Mouse (Mus musculus) cerebellum, adult 2 months (tissue): ENCODE measurements at regions not wholly inside any gene's neighbourhood (a gene's known extent, or its start where the extent isn't known, plus 50 kb on each side); places are given as distances from the start of the nearest gene placed in this dataset.

Source experiments
- DNase-seq, 2 experiments: peaks; one replicate each; pipeline ENCODE4 v3.0.0; 2021
- H3K27ac ChIP-seq: fragments of 200-500 bp; 2 replicates; pipeline ENCODE4 v1.5.1; 2012; ENCODE audit warnings: low read length, control low read depth, inconsistent platforms; ENCODE audit not compliant: insufficient read depth
- H3K27me3 ChIP-seq: fragments of 200-500 bp; 2 replicates; pipeline ENCODE4 v1.6.1; 2012; ENCODE audit warnings: inconsistent platforms, mild to moderate bottlenecking, low read length, moderate library complexity; ENCODE audit not compliant: control insufficient read depth, insufficient read depth
- H3K4me1 ChIP-seq: fragments of 200-500 bp; 2 replicates; pipeline ENCODE4 v1.6.1; 2011; ENCODE audit warnings: low read length; ENCODE audit not compliant: control insufficient read depth, insufficient read depth
- H3K4me3 ChIP-seq: fragments of 200-500 bp; replicated peaks from 2 replicates; pipeline ENCODE3; 2011; ENCODE audit warnings: mild to moderate bottlenecking, low read depth, low read length, control low read depth; ENCODE audit not compliant: insufficient read depth
- CTCF ChIP-seq: fragments of 200-500 bp; IDR thresholded peaks from 2 replicates; pipeline ENCODE4 v1.5.1; 2011; ENCODE audit warnings: low read depth, mild to moderate bottlenecking, control low read depth, low read length, moderate library complexity, borderline replicate concordance; ENCODE audit not compliant: insufficient read depth
- POLR2A ChIP-seq: fragments of 200-500 bp; IDR thresholded peaks from 2 replicates; pipeline ENCODE4 v1.6.1; 2011; ENCODE audit warnings: low read length, control low read depth, borderline replicate concordance; ENCODE audit not compliant: insufficient read depth
- WGBS: fragments of 180-500 bp; shearing (Covaris S2); methylation state at CpG from one replicate; pipeline ENCODE4 v1.1.7; 2018; 5-methylcytosine and 5-hydroxymethylcytosine counted together

DNA sequence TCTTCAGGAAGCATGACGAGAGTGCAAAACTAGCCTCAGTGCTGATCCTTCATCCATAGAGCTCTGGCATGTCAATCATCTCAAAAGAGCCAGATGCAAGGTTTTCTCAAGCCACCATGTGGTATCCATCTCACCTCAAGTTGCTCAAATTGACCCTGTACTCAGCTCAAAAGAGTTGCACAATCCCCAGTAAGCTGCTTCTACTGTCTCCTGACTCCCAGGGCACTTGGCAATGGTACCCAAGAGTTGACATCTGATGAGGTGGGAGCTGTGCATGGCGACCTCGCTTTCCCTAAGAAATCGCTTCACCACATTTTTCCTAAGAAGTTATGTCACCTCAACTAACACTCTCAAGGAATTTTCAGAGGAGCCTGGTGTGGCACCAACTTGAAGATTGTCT lies 369.9 kb downstream of the Gm9195 start:
- no peak for TF ChIP-seq POLR2A
- no peak for TF ChIP-seq CTCF
- Histone ChIP-seq H3K4me3 (no peak overlapping the region), H3K4me1 (no peaks in the 10 kb centered on the region; the same call in 1 of the 2 replicates), H3K27ac (no peak overlapping the region), H3K27me3 (no peaks in the 10 kb centered on the region; the same call in 1 of the 2 replicates)
- WGBS: 94% methylated on average over 4 of the region's 4 CpGs
- no peak for DNase-seq

- Histone ChIP-seq H3K27ac (no peak overlapping the region), H3K27me3 (no peaks in the 10 kb centered on the region; the same call in 1 of the 2 replicates), H3K4me1 (no peaks in the 10 kb centered on the region; the same call in 1 of the 2 replicates), H3K4me3 (no peak overlapping the region)
- 18% methylated on average over 1 of the region's 1 CpGs for WGBS
- TF ChIP-seq CTCF (no peak), POLR2A (no peak)
- DNase-seq: no peak
These were observed 370.6 kb downstream of the Gm9195 start for GRCm38 (mm10) chr14:72121006-72121405.

- peak; percentile 59 to 81 for DNase-seq
- Histone ChIP-seq H3K4me3 (no peak overlapping the region), H3K4me1 (no peaks in the 10 kb centered on the region; the same call in 1 of the 2 replicates), H3K27ac (no peak overlapping the region), H3K27me3 (no peaks in the 10 kb centered on the region; the same call in 1 of the 2 replicates)
- TF ChIP-seq CTCF (no peak), POLR2A (no peak)
- 9% methylated on average over 4 of the region's 4 CpGs for WGBS
These were observed 374.8 kb downstream of the Gm9195 start for GRCm38 (mm10) chr14:72116842-72117241.

GRCm38 (mm10) chr14:72113377-72113993 lies 378.2 kb downstream of the Gm9195 start:
- no peak overlapping the region for H3K27ac ChIP-seq
- peaks cover 1% of the 10 kb centered on the region; the same call in 1 of the 2 replicates for H3K27me3 ChIP-seq
- 92% methylated on average over 8 of the region's 8 CpGs for WGBS
- TF ChIP-seq CTCF (no peak), POLR2A (no peak)
- no peaks in the 10 kb centered on the region; the same call in 1 of the 2 replicates for H3K4me1 ChIP-seq
- no peak overlapping the region for H3K4me3 ChIP-seq
- DNase-seq: no peak

GRCm38 (mm10) chr14:72110689-72111088 lies 380.9 kb downstream of the Gm9195 start:
- Histone ChIP-seq H3K4me1 (no peaks in the 10 kb centered on the region), H3K27me3 (peaks cover 1% of the 10 kb centered on the region; the same call in 1 of the 2 replicates), H3K27ac (no peak overlapping the region), H3K4me3 (no peak overlapping the region)
- no peak for DNase-seq
- WGBS: 91% methylated on average over 2 of the region's 2 CpGs
- TF ChIP-seq POLR2A (no peak), CTCF (no peak)

- WGBS: 70% methylated on average over 2 of the region's 2 CpGs
- no peak overlapping the region for H3K27ac ChIP-seq
- H3K4me1 ChIP-seq: no peaks in the 10 kb centered on the region
- H3K4me3 ChIP-seq: no peak overlapping the region
- no peaks in the 10 kb centered on the region for H3K27me3 ChIP-seq
- DNase-seq: no peak
- TF ChIP-seq CTCF: no peak
- no peak for TF ChIP-seq POLR2A
These were observed 400.1 kb downstream of the Gm9195 start for GRCm38 (mm10) chr14:72091579-72091978.

DNA sequence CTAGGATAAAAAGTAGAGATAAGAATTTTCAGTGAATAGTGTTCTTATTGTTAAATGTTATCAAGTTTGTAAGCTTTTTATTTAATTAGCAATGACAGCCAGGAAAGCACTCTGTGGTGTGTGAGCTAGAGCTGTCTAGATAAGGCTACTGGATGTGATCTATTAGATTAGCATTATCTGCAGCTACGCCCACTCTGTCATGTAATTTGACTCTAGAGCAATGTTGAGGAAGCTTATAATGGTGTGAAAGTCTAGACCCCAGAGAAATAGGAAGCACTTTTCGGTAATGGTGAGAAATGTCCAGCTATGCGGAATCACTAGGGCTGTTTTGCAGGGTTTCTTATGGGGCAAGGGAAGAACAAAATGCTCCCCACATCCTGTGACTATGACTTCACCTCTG lies 410.2 kb downstream of the Gm9195 start:
- Histone ChIP-seq H3K27me3 (no peaks in the 10 kb centered on the region; the same call in 1 of the 2 replicates), H3K4me1 (no peaks in the 10 kb centered on the region), H3K4me3 (no peak overlapping the region), H3K27ac (no peak overlapping the region)
- no peak for DNase-seq
- 86% methylated on average over 3 of the region's 3 CpGs for WGBS
- no peak for TF ChIP-seq CTCF
- no peak for TF ChIP-seq POLR2A

DNA sequence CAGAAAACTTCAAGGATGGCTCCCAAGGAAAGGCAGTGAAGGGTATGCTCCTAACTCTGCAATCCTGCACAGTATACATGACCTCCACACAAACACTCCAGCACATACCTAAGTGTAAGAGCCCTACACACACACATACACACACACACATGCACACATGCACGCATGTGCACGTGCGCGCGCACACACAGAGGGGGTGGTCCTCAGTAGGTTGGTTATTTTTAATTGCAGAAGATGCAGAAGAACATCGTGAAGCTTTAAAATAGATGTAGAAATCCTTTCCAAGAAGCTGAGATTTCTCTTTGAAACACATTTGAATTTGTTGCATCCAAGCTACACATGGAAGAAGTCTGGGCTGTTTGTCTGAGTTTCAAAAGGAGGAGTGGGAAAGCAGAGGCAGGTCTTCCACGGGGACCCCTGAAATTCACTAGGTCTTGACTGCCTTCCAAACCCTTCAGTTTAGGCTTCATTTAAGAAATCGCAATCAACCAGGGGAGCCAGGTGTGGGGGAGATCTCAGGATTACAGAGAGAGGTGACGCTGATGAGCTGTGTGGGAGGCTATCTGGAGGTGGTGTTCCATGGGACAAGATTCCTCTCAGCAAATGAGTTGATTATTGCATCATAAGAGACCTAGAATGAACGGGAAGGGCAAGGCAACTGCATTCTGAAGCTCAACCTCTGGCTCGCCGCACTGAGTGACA lies 427.4 kb downstream of the Gm9195 start:
- H3K27me3 ChIP-seq: no peaks in the 10 kb centered on the region
- DNase-seq: no peak
- no peaks in the 10 kb centered on the region for H3K4me1 ChIP-seq
- no peak overlapping the region for H3K4me3 ChIP-seq
- 89% methylated on average over 12 of the region's 12 CpGs for WGBS
- H3K27ac ChIP-seq: no peak overlapping the region
- TF ChIP-seq POLR2A (no peak), CTCF (no peak)
